Mouse (Mus musculus): ENCODE measurements around the gene Rufy1.

GRCm38 (mm10) chr11:50439857-50440256 is 8.9 kb upstream of the Rufy1 start:
- TF ChIP-seq CTCF (conservative IDR thresholded peaks at IDR 0.05; ENCODE audit: low read length), result peak; percentile 87
- TF ChIP-seq NANOG (IDR thresholded peaks at IDR 0.05; ENCODE audit: borderline replicate concordance, low read length), result no peak
